Mouse (Mus musculus): ENCODE measurements around the gene Nkiras2.
"Not testable (repeated sequence)": the region's sequence is repeated elsewhere in the genome, so short reads cannot be mapped to it uniquely, and the experiment has no call there.

Nkiras2 gene

GRCm38 (mm10) chr11:100618761-100619484 lies at the start of gene Nkiras2:
TSS of gene Nkiras2 (plus strand) at chr11:100619244.
- DNase-seq (ENCODE audit: low spot score), result peak; percentile 56

GRCm38 (mm10) chr11:100569789-100570188 lies 49.3 kb upstream of the Nkiras2 start:
- DNase-seq (ENCODE audit: low spot score), result no peak

GRCm38 (mm10) chr11:100570430-100571201 lies 48.4 kb upstream of the Nkiras2 start:
- peak; percentile 86 for DNase-seq (ENCODE audit: low spot score)

- DNase-seq (ENCODE audit: low spot score), result peak; percentile 60
Measured at GRCm38 (mm10) chr11:100571202-100571567, 47.9 kb upstream of the Nkiras2 start.

GRCm38 (mm10) chr11:100574188-100574587 lies 44.9 kb upstream of the Nkiras2 start:
- no peak for DNase-seq (ENCODE audit: low spot score)

- peak; percentile 73 for DNase-seq (ENCODE audit: low spot score)
Measured at GRCm38 (mm10) chr11:100574708-100575483, 44.1 kb upstream of the Nkiras2 start, which contains the start of gene Cnp. TSS of gene Cnp (plus strand) at chr11:100574904.

- DNase-seq (ENCODE audit: low spot score), result peak; percentile 82
Measured at GRCm38 (mm10) chr11:100575484-100575855, 43.6 kb upstream of the Nkiras2 start.

GRCm38 (mm10) chr11:100576256-100576655 lies 42.8 kb upstream of the Nkiras2 start:
- DNase-seq (ENCODE audit: low spot score), result no peak

- DNase-seq (ENCODE audit: low spot score), result no peak
Measured at GRCm38 (mm10) chr11:100577852-100578599, 41.0 kb upstream of the Nkiras2 start.

- no peak for DNase-seq (ENCODE audit: low spot score)
Measured at GRCm38 (mm10) chr11:100579116-100579799, 39.8 kb upstream of the Nkiras2 start.

GRCm38 (mm10) chr11:100580275-100580674 lies 38.8 kb upstream of the Nkiras2 start:
- no peak for DNase-seq (ENCODE audit: low spot score)

GRCm38 (mm10) chr11:100581756-100582155 lies 37.3 kb upstream of the Nkiras2 start:
- DNase-seq (ENCODE audit: low spot score), result peak; percentile 80

GRCm38 (mm10) chr11:100582413-100582812 lies 36.6 kb upstream of the Nkiras2 start:
- DNase-seq (ENCODE audit: low spot score), result not testable (repeated sequence)

- DNase-seq (ENCODE audit: low spot score), result no peak
Measured at GRCm38 (mm10) chr11:100582836-100583235, 36.2 kb upstream of the Nkiras2 start.

GRCm38 (mm10) chr11:100584561-100584961 lies 34.5 kb upstream of the Nkiras2 start:
- no peak for DNase-seq (ENCODE audit: low spot score)

- DNase-seq (ENCODE audit: low spot score), result no peak
Measured at GRCm38 (mm10) chr11:100585148-100585547, 33.9 kb upstream of the Nkiras2 start.

- no peak for DNase-seq (ENCODE audit: low spot score)
Measured at GRCm38 (mm10) chr11:100588462-100588861, 30.6 kb upstream of the Nkiras2 start.

GRCm38 (mm10) chr11:100592346-100593046 lies 26.5 kb upstream of the Nkiras2 start:
- no peak for DNase-seq (ENCODE audit: low spot score)

- no peak for DNase-seq (ENCODE audit: low spot score)
Measured at GRCm38 (mm10) chr11:100594608-100595007, 24.4 kb upstream of the Nkiras2 start.

- DNase-seq (ENCODE audit: low spot score), result no peak
Measured at GRCm38 (mm10) chr11:100595533-100595932, 23.5 kb upstream of the Nkiras2 start.

- DNase-seq (ENCODE audit: low spot score), result no peak
Measured at GRCm38 (mm10) chr11:100598074-100598473, 21.0 kb upstream of the Nkiras2 start.
